Mouse (Mus musculus) layer of hippocampus, postnatal 25 days (tissue): Measurements from ENCODE around the gene Cd320. TPM values are rescaled to one million over a fixed set of nuclear protein-coding genes. Genes with fewer than 3 reads are reported as not detected.
"Not testable (repeated sequence)": the region's sequence is repeated elsewhere in the genome, so short reads cannot be mapped to it uniquely, and the experiment has no call there.

Experiments used
- DNase-seq, 2 experiments: peaks; one replicate each; pipeline ENCODE4 v3.0.0; 2022; ENCODE audit warnings: mixed read lengths in 2 of 2, low spot score in 1 of 2; ENCODE audit errors: extremely low spot score in 1 of 2
- total RNA-seq, 2 experiments: library from RNA; stranded (reverse); gene quantifications; 2 replicates each; pipeline ENCODE4 v1.2.3; 2021

Cd320 gene
- 10 to 100 TPM; 23.7 to 23.8 TPM for total RNA-seq

DNA sequence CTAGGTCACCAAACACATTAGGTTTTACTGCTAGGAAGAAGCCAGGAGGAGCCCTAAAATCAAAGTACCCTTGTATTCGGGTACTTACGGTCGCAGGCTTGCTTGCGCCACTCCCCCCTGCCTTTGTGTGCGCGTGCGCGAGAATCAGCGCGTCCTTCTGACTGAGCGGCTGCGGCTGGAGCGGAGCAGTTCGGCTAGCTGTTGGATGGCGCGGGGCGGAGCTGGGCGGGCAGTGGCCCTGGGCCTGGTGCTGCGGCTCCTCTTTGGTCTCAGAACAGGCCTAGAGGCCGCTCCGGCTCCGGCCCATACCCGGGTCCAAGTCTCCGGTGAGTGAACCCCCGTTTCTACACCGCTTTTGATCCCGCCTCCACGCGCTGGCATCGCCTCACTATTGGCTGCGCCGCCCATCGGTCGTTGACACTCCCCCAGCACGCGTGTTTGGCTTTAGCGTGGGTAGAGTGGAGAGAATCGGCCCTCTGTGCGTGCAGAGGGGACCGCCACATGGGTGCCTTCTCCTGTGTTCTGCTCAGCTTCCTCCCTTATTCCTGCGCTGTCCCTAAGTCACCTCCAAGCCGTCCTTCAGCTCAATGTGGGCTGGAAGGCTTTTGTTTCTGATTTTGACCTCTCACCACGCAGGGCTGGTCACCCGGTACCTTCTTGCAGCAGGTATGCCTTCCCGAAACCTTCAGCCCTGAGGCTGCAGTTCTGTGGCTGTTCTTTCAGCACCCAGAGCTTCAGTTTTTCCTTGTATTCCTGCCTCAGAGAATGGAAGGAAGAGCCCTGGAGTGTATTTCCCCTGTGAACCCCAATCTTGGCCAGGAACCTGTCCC, at the start of gene Cd320:
Gene Cd320 (plus strand): TSS at position 126 of the 830 bp plus-strand sequence.
- peak; percentile 87 to 90 for DNase-seq

DNA sequence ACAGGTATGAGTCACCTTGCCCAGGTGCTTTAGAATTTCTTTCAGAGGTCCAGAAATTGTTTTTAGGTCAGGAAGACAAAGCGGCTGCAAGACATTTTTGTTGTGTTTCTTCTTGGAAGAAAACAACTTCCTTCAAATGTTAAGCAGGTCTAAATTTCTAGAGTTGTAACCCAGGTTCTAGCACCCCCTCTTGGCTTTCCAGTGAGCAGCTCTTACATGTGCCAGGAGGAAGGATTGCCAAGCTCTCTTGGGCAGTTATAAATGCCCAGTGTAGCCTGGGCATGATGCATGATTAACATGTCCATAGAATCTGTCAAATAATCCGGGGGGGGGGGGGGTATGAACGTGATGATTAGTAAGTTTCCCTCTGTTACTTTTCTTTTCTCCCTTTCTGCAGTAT, 44.6 kb upstream of the Cd320 start:
- no peak for DNase-seq

DNA sequence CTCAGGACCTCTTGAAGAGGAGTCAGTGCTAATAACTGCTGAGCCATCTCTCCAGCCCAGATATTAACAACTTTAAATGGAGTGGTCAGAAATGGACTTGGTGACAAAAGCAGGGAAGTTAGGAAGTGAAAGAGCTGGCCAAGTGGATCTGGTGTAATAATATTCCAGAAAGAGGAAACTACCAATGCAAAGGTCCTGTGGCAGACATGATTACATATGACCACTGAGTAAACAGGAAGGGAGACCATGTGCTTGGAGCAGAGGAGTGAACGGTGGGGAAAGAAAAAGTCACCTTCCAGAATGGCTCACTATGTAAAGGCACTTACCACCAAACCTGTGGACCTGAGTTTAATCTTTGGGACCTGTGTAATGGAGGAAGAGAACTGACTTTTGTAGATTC, 43.6 kb upstream of the Cd320 start:
- no peak for DNase-seq

DNA sequence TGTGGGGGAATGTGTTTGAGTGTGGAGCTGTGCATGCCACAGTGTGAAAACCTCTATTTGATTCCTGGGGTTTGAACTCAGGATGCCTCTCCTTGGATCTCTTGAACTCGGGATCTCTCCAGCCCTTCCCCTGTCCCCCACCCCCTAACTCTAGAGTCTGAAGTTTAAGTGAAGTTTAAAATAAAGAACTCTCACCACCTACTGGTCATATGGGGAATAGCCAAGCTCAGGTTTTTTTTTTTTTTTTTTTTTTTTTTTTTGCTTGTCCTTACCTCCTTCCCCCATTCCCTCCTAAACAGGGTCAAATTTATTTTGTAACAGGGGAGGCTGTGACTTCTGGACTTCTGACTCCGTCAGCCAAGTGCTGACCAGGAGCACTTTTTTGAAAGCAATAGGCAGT, 40.7 kb upstream of the Cd320 start:
- no peak for DNase-seq

DNA sequence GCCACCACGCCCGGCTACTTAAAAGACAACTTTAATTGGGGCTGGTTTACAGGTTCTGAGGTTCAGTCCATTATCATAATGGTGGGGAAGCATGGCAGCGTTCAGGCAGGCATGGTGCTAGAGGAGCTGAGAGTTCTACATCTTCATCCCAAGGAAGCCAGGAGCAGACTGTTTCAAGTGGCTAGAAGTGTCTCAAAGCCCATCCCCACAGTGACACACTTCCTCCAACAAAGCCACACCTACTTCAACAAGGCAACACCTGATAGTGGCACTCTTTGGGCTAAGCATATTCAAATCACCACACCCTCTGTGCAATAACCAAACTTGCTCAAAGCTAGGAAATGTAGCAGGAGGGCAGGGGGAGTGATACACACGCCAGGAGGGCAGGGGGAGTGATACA, 38.7 kb upstream of the Cd320 start:
- DNase-seq: no peak

DNA sequence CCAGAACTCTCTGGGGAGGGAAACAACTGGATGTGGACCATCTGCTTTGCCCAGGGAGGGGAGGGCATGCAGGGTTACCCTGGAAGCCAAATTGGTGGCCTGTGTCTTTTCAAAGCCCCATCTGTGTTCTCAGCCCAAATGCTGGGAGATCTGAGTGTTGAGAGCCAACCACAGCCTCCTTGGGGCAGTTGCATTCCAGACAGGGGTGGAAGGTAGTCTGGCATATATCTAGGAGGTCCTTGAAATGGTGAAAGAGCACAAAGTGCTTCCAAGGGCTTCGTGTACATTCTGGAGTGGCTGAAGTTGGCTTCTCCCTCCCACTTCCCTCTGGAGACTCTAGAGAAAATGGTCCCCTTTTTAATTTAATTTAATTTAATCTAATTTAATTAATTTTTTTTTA, 38.1 kb upstream of the Cd320 start:
- DNase-seq: no peak

DNA sequence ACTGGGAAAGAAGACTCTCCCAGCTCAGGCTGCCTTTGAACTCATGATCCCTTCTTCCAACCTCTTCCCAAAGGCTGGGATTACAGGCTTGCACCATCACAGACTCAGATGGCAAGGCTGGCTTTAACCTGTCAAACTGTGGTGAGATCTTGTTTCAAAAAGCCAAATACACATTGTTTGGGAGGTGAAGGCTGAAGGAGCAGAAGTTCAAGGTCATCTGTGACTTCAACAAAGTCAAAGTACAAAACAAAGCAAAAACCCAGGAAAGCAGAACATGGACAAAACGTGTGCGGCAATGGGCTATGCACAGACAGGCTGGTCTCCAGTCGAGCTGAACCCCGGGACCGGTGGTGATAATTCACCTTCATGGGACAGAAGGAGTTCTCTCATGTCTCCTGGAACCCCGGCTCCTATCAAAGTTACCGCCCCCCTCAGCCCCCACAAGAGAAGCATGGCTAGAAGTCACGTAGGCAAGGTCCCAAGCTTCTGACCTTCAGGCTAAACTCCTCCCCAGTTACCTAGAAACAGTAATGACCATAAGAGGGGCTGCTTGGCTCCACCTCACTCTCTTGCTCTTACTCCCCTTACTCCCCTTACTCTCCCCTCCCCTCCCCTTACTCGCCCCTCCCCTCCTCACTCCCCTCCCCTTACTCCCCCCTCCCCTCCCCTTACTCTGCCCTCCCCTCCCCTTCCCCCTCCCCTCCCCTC, 35.6 kb upstream of the Cd320 start:
- no peak for DNase-seq

DNA sequence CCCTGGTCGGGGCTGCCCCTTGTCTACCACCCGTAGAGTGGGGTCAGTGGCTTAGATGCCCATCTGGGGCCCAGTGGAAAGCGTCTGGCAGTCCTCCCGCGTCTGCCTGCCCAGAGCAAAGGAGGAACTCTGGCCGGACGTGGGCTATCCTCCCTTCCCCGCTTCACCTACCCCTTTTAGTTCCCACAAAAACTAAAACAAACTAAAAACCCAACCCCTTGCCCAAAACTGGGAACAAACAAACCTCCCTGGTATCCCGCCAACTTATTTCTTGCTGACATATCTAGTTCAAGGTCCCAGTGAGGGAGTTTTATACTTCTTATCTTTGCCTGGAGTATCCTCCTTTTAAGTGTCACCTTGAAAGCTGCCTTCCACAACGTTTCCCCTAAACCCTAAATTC, 34.7 kb upstream of the Cd320 start:
- DNase-seq: no peak

DNA sequence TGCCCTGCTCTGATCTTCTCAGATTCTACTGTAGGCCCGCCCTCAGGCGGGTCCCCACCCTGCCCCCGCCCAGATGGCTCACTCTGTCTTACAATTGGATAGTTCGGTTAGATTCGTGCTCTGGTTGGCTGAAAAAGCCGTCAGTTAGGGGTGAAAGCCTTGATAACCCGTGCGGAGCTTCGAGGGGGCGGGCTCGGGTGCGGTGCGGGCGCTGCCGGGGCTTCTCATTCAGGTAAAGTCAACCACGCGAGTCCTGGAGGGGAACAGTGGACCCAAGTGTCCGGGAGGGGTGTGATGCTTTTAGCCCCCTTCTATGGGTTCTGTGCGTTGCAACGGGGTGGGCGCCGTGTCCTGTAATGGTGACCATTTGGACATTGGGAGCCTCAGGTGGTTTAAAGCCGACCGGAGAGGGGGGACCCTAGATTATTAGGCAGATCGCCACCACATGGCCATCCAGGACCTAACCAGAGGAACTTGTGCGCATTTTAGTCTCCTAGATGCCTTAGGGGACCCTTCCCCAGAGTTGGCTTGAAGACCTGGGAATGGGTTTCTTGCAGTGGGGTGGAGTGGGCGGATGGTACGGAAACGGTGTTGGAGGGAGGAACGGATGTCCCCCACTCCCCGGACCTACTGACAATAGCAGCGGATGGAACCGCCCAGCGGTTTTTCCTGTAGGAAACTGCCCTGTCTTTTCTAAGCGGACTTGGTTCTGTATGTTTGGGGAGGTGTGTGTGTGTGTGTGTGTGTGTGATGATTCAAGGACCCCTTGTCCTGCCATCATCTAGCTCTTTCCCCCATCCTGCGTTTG, 32.4 kb upstream of the Cd320 start, which contains the start of gene Kank3:
Gene Kank3 (plus strand): TSS at position 186 of the 808 bp plus-strand sequence.
- DNase-seq: peak; percentile 93 to 95

DNA sequence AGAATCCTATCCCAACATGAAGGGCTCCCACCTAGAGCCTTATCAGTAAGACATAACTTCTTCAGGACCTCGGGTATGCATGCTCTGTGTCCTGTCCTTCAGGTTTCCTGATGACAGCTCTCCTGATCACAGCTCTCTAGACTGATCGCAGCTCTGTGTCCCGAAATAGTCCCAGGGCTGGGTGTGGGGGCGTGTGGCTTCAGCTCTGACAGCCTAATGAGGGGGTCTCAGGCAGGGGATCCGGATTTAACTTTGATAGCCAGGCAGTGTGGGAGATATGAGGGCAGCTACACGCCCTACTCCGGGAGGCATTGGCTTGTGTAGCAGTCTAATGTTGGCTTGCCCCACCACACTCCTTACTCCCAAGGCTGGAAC, 31.8 kb upstream of the Cd320 start:
- DNase-seq: no peak

DNA sequence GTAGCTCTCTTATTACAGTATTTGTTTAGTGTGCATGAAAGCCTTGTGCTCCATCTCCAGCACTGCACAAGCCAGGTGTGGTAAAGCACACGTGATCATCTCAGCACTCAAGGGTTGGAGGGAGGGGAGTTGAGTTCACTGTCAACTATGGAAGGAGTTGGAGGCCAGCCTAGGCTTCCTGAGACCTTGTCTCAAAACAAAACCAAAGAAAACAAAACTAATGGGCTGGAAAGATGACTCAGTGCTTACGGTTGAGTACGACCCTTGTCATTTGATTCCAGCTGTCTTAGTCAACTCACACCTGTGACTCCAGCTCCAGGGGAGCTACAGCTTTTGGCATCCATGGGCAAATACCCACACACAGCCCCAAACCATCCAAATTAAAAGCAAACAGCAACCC, 30.4 kb upstream of the Cd320 start:
- DNase-seq: no peak

DNA sequence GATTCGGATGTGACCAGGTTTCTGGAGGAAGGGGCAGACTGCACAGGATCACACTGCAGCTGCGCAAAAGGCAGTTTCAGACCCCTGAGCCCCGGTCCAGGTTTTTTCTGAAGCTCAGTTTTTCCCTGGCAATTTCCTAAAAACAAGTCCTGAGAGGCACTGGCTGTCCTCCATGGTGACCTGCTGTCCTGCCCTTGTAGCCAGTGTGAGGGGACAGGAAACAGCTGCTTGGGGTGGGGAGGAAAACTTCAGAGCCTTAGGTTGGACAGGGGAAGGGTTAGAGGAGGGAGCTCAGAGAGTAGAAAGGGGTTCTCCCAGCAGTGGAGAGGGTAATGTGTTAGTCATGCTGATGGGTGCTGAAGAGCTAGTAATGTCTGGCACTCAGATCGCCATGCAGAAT, 29.9 kb upstream of the Cd320 start:
- no peak for DNase-seq

DNA sequence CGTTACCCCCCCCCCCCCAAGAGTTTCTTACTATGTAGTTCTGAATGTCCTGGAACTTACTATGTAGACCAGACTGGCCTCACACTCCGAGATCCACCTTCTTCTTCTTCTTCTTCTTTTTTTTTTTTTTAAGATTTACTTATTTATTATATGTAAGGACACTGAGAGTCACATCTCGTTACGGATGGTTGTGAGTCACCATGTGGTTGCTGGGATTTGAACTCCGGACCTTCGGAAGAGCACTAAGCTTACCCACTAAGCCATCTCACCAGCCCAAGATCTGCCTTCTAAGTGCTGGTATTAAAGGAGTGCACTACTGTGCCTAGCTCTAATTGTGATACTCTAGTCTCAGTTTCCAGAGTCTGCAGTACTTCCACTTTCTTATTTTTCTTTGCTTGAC, 27.5 kb upstream of the Cd320 start:
- no peak for DNase-seq

DNA sequence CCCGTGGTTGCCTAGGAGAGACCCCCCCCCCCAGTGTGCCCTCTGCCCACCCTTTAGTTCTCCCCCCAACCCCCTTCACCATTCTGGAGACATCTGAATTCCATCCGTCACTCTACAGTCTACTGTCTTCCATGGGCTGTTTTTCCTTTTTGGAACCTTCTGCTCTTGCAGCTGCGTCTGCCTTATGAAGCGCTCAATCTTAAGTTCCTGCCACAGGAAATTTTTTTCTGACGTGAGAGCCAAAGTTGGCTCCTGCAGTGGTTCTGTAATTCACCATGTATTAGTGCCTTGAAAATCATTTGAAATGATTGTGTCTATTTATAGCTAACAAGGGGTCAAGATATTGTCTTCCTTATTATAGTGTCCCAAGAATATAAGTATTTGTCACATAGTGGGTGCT, 26.3 kb upstream of the Cd320 start:
- no peak for DNase-seq

DNA sequence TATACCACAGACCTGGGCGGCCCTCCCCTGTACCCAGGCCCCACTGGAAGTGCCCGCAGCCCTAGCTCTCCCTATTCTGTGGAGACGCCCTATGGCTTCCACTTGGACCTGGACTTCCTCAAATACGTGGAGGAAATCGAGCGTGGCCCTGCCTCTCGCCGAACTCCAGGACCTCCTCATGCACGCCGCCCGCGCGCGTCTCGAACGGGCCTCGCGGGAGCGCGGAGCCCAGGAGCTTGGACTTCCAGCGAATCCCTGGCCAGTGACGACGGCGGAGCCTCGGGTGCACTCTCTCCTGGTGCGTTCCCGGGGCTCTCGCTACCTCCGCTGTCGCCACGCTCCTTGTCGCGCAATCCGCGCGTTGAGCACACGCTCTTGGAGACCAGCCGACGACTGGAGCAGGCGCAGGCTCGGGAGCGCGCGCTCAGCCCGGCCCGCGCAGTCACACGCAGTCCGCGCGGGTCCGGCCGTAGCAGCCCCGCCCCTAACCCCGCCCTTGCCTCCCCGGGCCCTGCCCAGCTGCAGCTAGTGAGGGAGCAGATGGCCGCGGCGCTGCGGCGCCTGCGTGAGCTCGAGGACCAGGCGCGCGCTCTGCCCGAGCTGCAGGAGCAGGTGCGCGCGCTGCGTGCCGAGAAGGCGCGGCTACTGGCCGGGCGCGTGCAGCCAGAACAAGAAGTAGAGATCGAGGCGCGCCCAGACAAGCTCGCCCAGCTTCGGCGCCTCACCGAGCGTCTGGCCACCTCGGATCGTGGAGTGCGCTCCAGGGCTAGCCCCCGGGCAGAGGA, 25.5 kb upstream of the Cd320 start:
- DNase-seq: peak; percentile 76 to 77

DNA sequence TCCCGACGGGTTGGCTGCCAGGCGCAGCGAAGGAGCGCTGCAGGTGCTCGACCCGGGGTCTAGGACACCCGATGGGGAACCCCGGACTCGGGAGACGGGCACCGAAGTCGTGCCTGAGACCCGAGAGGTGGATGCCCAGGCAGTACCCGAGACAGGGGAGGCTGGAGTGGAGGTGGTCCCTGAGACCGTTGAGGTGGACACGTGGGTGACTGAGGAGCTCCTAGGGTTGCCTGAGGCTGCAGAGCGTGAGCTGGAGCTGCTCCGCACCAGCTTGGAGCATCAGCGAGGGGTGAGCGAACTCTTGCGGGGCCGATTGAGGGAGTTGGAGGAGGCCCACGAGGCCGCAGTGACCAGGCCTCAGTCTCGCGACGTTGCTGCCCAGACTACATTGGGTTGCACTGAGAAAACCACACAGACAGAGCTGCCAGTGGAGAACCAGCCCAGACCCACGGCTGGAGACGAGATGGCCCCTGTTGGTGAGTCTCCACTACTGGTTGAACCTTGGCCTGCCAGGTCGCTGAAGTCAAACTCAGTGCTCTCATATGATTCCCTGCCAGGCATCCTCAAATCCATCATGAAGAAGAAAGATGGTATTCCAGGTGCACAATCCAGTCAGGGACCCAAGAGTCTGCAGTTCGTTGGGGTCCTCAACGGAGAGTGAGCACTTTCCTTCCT, 24.8 kb upstream of the Cd320 start:
- no peak for DNase-seq

DNA sequence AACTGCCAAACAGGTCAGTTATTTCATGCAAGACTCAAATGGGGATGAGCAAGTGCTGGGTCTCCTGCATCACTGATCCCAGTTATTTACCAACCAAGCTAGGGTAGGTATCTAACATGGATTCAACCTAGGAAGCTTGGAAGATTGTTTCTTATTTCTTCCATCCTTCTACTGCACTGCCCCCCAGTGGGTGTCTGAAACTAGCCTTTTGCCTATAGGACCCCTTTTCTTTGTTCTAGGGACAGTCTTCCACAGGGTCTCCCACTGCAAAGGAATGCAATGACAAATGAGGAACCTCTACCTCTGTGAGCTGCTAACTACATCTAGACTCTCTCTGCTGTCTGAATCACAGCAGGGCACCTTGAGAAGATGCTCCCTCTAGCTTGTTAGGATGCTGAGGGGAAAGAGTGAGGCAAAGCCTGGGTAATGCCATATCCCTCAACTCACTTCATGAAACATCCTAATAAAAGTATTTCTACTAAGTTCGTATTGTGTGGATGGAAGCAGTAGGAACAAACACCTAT, 20.4 kb upstream of the Cd320 start:
- DNase-seq: no peak

DNA sequence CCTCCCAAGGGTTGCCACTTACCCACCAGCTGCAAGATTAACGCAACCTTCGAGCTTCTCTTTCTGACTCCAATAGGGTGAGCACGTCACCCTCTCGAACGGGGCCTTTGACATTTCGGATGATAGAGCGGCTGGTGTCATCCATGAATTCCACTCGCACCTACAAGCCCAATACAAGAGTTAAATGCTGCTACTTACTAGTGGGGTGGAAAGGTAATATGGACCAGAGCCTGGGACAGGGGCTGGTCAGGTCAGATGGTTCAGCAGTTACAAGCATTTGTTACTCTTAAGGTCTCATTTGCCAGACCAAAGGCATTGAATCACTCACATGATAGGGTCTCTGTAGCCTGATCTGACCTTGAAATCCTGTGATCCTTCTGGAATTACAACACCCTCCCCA, 19.7 kb upstream of the Cd320 start:
- not testable (repeated sequence) for DNase-seq
